15 mouse cellular contexts compared by ENCODE assay signal in the genomic region with DNA sequence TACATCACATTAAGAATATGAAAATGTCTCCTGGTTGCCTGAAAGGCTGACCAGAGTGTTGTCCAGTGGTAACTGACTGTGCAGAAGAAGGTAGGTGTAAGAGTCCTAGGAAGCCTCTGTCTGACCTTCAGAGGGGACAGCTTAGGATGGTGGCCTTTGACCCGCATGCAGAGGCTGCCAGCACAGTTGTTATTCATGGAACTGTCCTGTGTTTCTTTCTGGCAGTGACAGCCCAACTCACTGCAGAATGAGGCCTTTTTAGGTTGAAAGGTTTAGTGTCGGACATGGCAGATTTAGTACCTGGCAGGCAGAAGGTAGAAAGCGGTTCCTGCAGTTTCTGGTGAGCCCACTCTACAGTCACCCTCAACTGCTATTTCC. TPM values are rescaled to one million over a fixed set of nuclear protein-coding genes. Genes with fewer than 3 reads are reported as not detected.
A peak's percentile ranks its signal among the peaks of the same experiment; 100 is the strongest.
DNase-seq lines count a peak whose midpoint lies in the region; ATAC-seq and TF ChIP-seq lines count a peak whose summit lies in the region.
"Had no signal": no experiment of that assay in that cellular context is flagged by ENCODE, and none has a peak within 500 bp of the region (broad histone marks: within the 10 kb centered on the region; RNA-seq: fewer than 3 reads in every experiment).

No protein-coding gene starts in this region.

- 81% methylated on average over 3 of the region's 3 CpGs for WGBS in cerebellum, adult 2 months
- WGBS in kidney, adult 2 months, result 73% methylated on average over 3 of the region's 3 CpGs
- WGBS in forebrain, embryonic 11.5 days, result 90% methylated on average over 3 of the region's 3 CpGs

- no peak overlapping the region for H3K4me3 ChIP-seq in cerebellum, adult 2 months (replicated peaks; ENCODE audit: insufficient read depth, low read depth, low read length)
- H3K4me3 ChIP-seq in kidney, adult 2 months (ENCODE audit: insufficient read depth, low read depth, low read length), result no peak overlapping the region
- no peak overlapping the region for H3K4me3 ChIP-seq in forebrain, embryonic 11.5 days (ENCODE audit: low read depth, low read length)
- H3K4me3 ChIP-seq: embryonic facial prominence, embryonic 13.5 days; forebrain, embryonic 15.5 days; liver, embryonic 12.5 days; lung, embryonic 15.5 days; midbrain, embryonic 10.5 days had no signal

- H3K9ac ChIP-seq in forebrain, embryonic 11.5 days (ENCODE audit: low read length), result no peak overlapping the region
- H3K9ac ChIP-seq: embryonic facial prominence, embryonic 13.5 days; forebrain, embryonic 15.5 days; liver, embryonic 12.5 days; lung, embryonic 15.5 days had no signal

- no peak for TF ChIP-seq CTCF in cerebellum, adult 2 months (IDR thresholded peaks at IDR 0.05; ENCODE audit: borderline replicate concordance, insufficient read depth, low read depth, low read length)
- TF ChIP-seq CTCF in kidney, adult 2 months (conservative IDR thresholded peaks at IDR 0.05; ENCODE audit: insufficient read depth, insufficient read length, low read depth, low read length), result no peak

- H3K36me3 ChIP-seq in kidney, adult 2 months (ENCODE audit: control insufficient read depth, insufficient read depth, low read length), result no peaks in the 10 kb centered on the region
- H3K36me3 ChIP-seq in forebrain, embryonic 11.5 days (ENCODE audit: control insufficient read depth, insufficient read depth, low read length), result no peaks in the 10 kb centered on the region
- H3K36me3 ChIP-seq: embryonic facial prominence, embryonic 13.5 days; forebrain, embryonic 15.5 days; liver, embryonic 12.5 days; lung, embryonic 15.5 days; midbrain, embryonic 10.5 days had no signal

- H3K9me3 ChIP-seq in forebrain, embryonic 11.5 days (ENCODE audit: control insufficient read depth, low read length), result no peaks in the 10 kb centered on the region
- H3K9me3 ChIP-seq: embryonic facial prominence, embryonic 13.5 days; forebrain, embryonic 15.5 days; liver, embryonic 12.5 days; lung, embryonic 15.5 days; midbrain, embryonic 10.5 days had no signal

- intact Hi-C loops in gastrocnemius, postnatal 36 days (cut with DNase I), result no loop called here

- no peaks in the 10 kb centered on the region for H3K27me3 ChIP-seq in cerebellum, adult 2 months (ENCODE audit: control insufficient read depth, insufficient read depth, low read length)
- H3K27me3 ChIP-seq in kidney, adult 2 months (replicated peaks; ENCODE audit: control insufficient read depth, insufficient read depth, low read length), result no peaks in the 10 kb centered on the region
- H3K27me3 ChIP-seq in forebrain, embryonic 11.5 days (ENCODE audit: control insufficient read depth, insufficient read depth, low read length), result no peaks in the 10 kb centered on the region
- H3K27me3 ChIP-seq: embryonic facial prominence, embryonic 13.5 days; forebrain, embryonic 15.5 days; liver, embryonic 12.5 days had no signal

- peaks cover 24% of the 10 kb centered on the region for H3K4me1 ChIP-seq in cerebellum, adult 2 months (ENCODE audit: control insufficient read depth, insufficient read depth, low read length)
- H3K4me1 ChIP-seq in kidney, adult 2 months (ENCODE audit: control insufficient read depth, insufficient read depth, low read length), result no peaks in the 10 kb centered on the region
- no peaks in the 10 kb centered on the region for H3K4me1 ChIP-seq in forebrain, embryonic 11.5 days (replicated peaks; ENCODE audit: control insufficient read depth, insufficient read depth, low read length)
- H3K4me1 ChIP-seq: embryonic facial prominence, embryonic 13.5 days; midbrain, embryonic 10.5 days had no signal

- no peak for TF ChIP-seq POLR2A in cerebellum, adult 2 months (IDR thresholded peaks at IDR 0.05; ENCODE audit: borderline replicate concordance, insufficient read depth, low read length)
- TF ChIP-seq POLR2A in kidney, adult 2 months (IDR thresholded peaks at IDR 0.05; ENCODE audit: low read depth, low read length), result no peak

- ATAC-seq in forebrain, embryonic 11.5 days (replicated peaks; ENCODE audit: low FRiP score), result no peak
- ATAC-seq: forebrain, embryonic 15.5 days; liver, embryonic 12.5 days had no signal

- H3K4me2 ChIP-seq in forebrain, embryonic 11.5 days (ENCODE audit: low read depth, low read length, severe bottlenecking), result no peak overlapping the region
- H3K4me2 ChIP-seq: embryonic facial prominence, embryonic 13.5 days; forebrain, embryonic 15.5 days; liver, embryonic 12.5 days; lung, embryonic 15.5 days had no signal

- no peak for DNase-seq in cerebellum, adult 2 months
- DNase-seq in cerebellum, adult 18-20 months, result no peak
- DNase-seq in kidney, adult 2 months, result peak; percentile 66
- peak; percentile 73 for DNase-seq in kidney, postnatal 10 days
- peak; percentile 20 for DNase-seq in mesoderm, embryonic 11.5 days (ENCODE audit: low read depth, low spot score)
- DNase-seq in forebrain, embryonic 11.5 days (ENCODE audit: low spot score), result no peak
- no peak for DNase-seq in gastrocnemius, postnatal 36 days
- DNase-seq: layer of hippocampus, postnatal 36 days; lung, postnatal 4 days; retina, postnatal 1 day had no signal

- peak overlapping the region; percentile 55; the same call in 1 of the 2 replicates for H3K27ac ChIP-seq in cerebellum, adult 2 months (ENCODE audit: insufficient read depth, low read length)
- H3K27ac ChIP-seq in kidney, adult 2 months (ENCODE audit: insufficient read depth, low read depth, low read length), result no peak overlapping the region
- H3K27ac ChIP-seq in forebrain, embryonic 11.5 days (ENCODE audit: low read depth, low read length), result no peak overlapping the region
- H3K27ac ChIP-seq: embryonic facial prominence, embryonic 13.5 days; forebrain, embryonic 15.5 days; liver, embryonic 12.5 days; lung, embryonic 15.5 days; midbrain, embryonic 10.5 days had no signal

RNA-seq across cellular contexts. Expression of gene Pyroxd2, which starts 26.6 kb away (rescaled TPM):
- polyA plus RNA-seq in cerebellum, adult 2 months (2012; rRNA removed), result 2.4 and 3.1 TPM in 2 replicates
- 68.9 and 74.1 TPM in 2 replicates for polyA plus RNA-seq in kidney, adult 2 months (2012; rRNA removed)
- 0.52 and 0.53 TPM in 2 replicates for polyA plus RNA-seq in forebrain, embryonic 11.5 days (2014; fragmentation: Nextera tagmentation; extraction: Ambion mirVana)
- total RNA-seq in gastrocnemius, postnatal 36 days (2021), result under 1 TPM; 0.79 to 0.96 TPM

RNA-seq across cellular contexts. Expression of gene Hps1, which starts 53.8 kb away (rescaled TPM):
- polyA plus RNA-seq in cerebellum, adult 2 months (2012; rRNA removed), result 13.8 and 15.9 TPM in 2 replicates
- 20.1 and 23.6 TPM in 2 replicates for polyA plus RNA-seq in kidney, adult 2 months (2012; rRNA removed)
- 17.2 TPM in 2 replicates for polyA plus RNA-seq in forebrain, embryonic 11.5 days (2014; fragmentation: Nextera tagmentation; extraction: Ambion mirVana)
- total RNA-seq in gastrocnemius, postnatal 36 days (2021), result 1 to 10 TPM in 1 of 2 experiments, under 1 TPM in 1; 0.51 to 1.5 TPM

Comparison
In these comparisons a context has a peak if more than half of its experiments do, and no peak if none do; other contexts are left out.
1. DNase-seq: peak in kidney, adult 2 months (single experiment), kidney, postnatal 10 days (single experiment) and mesoderm, embryonic 11.5 days (single experiment); none in cerebellum, adult 2 months (0 of 2), cerebellum, adult 18-20 months (0 of 2), forebrain, embryonic 11.5 days (single experiment) and gastrocnemius, postnatal 36 days (0 of 2).
2. RNA of gene Pyroxd2, which starts 26.6 kb away (polyA plus RNA-seq): 68.9 to 74.1 TPM in kidney, adult 2 months; 2.4 to 3.1 TPM in cerebellum, adult 2 months and 0.52 to 0.53 TPM in forebrain, embryonic 11.5 days; every median in the first group is over 10 times any median in the second.